Mouse (Mus musculus): ENCODE measurements around the gene Sephs2.

Sephs2 gene

DNA sequence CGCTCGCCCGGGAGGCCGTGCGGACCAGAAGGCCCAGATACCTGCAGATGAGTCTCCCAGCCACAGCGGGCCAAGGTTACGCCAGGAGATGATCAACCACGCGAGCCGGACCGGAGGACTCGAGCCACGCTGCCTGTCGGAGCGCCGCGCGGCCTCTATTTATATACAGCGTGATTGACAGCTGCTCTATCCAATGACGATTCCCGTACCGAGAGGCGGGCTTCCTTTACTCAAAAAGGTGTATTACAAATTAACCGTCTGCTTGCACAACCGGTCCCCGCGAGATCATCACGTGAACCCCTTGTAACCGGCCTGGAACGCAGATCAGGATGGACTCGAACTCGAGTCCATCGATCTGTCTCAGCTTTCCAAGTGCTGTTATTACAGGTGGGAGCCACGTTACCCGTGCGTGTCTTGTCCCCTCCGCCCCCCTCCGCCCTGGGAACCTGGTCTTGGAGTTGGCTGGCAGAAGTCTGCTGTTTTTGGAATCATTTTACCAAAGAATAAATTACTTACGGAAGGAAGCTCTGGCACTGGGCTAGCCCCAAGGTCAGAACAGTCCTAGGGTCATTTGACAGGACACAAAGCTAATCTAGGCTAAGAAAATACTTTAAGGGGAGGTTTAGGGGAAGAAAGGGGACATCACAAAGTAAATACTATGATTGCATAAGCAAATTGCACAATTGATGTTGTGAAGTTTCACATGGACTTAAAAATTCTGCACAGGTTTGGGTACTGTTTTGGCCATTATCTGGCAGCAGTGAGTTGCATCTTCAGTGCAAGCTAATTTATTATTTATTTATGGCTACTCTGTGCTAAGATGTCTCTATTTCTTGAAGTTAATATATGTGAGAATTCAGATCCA lies at the start of gene Sephs2:
TSS of gene Sephs2 (minus strand) at position 131 of the 865 bp plus-strand sequence.
- peak; percentile 93 for ATAC-seq (ENCODE audit: low TSS enrichment)

DNA sequence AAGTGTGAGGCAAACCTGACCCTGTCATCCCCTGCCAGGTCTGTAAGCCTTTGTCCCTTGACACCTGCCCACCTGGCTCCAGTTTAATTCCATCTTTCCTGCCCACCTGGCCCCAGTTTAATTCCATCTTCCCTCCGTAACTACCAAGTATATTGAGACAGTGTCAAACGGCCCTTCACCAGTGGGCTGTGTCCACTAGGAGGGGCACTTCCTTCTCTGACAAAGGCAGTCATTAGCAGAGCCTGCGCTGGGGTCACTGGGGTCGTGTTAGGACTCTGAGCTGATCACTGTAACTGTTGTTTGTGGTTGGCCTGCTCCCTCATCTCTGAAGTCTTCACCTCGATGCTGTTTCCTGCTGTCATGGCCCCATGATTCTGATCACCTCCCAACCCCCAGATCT lies 48.2 kb upstream of the Sephs2 start:
- no peak for ATAC-seq (ENCODE audit: low TSS enrichment)

DNA sequence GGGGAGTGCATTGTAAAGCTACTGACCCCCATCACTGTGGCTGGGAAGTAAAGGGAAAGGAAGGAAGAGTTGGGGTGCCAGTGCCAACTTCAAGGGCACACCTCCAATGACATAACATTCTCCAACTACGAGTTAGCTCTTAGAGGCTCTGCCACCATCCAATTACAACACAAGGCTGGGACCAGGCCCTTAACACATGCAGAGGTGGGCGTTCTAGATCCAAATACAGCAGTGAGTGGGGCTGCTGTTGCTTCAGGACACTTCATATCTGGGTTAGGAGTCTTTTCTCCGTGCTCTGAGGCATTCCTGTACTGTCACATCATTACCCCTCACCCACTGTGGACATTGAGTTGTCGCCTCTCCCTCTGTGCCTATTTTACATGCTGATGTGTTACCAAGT lies 47.3 kb upstream of the Sephs2 start:
- peak; percentile 80; the same call in 1 of the 2 replicates for ATAC-seq (ENCODE audit: low TSS enrichment)

DNA sequence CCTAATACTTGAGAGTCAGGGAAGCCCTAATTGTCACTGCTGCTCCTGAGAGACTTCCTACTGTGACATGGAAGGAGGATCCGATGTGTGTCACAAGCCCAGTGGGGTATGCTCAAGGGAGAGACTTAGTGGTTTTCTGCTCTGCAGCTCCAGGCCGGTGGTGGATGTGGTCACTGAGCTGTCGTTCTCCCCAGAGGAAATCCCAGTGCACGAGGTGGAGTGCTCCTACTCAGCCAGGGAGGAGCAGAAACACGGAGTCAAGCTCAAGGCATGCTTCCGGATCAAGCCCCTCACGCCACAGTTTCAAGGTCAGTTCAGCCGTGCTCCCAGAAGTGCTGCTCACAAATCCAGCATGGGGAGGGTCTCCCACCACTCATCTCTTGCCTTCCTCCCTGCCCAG lies 40.1 kb upstream of the Sephs2 start:
- no peak for ATAC-seq (ENCODE audit: low TSS enrichment)

DNA sequence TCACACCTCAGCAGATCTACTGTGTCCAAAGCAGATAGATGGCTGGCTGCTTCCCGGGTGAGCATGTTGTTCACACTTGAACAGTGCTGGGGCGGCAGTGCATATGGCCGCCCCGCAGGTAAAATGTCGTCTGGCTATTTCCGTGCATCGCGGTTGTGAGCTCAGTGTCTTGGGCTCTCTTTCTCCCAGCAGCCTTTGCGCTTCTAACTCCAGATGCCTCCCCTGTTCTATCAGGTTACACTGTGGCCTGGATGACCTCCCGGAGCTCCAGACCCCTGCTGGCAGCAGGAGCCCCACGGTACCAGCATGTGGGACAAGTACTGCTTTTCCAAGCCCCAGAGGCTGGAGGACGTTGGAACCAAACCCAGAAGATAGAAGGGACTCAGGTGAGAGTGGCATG lies 36.1 kb upstream of the Sephs2 start:
- ATAC-seq (ENCODE audit: low TSS enrichment): no peak

DNA sequence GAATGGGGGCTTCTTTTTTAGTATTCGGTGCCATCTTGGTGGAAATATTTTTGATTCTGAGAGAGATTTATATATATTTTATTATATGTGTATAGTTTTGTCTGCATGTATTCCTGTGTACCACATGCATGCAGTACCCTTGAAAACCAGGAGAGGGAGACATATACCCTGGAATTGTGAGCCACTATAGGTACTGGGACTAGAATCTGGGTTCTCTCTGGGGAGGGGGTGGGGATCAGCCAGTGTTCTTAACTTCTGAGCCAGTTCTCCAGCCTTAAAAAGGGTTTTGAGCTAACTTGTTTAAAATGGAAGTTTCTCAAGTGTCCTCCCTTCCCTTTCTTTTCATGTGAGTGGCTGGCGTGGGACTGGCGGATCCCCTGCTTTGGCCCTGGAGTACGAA lies 35.0 kb upstream of the Sephs2 start:
- peak; percentile 34; the same call in 1 of the 2 replicates for ATAC-seq (ENCODE audit: low TSS enrichment)

DNA sequence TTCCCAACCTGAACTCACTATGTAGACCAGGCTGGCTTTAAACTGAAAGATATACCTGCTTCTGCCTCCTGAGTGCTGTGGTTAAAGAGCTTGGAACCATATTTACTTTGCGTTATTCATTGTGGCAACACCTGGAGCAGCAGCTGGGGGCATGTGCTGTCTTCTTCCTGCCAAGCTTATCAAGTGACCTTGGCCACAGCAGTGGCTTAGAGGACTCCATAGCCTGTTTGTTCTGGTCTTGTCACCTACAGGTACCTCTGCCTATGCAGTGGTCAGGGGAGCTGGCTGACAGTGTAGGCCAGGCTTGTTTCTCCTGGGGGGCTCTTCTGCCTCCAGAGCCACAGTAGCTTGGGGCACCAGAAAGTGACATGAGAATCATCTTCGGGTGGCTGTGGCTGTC lies 34.6 kb upstream of the Sephs2 start:
- no peak for ATAC-seq (ENCODE audit: low TSS enrichment)

DNA sequence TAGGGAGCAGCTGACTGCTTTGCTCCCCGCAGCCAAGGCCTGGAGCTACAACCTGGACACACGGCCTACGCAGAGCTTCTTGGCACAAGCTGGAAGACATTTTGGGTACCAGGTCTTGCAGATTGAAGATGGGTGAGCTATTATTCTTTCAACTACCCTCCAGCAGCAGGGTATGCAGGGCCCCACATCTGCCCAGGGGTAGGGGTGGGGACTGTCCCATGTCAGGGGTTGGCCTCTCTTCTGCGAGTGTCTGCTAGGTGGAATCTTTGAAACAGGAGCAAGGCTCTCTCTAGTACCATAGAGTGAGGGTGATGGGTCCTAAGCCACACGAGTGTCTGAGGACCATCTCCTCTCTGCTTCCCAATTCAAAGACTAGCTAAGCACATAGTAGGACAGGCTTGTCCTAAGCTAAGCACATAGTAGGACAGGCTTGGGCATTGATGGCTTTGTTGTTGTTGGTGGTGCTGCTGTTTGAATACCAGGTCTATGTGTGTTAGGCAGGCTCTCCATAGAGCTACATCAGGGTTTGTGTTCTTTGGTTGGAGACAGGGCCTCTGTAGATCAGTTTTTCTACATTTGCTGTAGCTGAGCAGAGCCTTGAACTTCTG lies 23.8 kb upstream of the Sephs2 start:
- ATAC-seq (ENCODE audit: low TSS enrichment): no peak

DNA sequence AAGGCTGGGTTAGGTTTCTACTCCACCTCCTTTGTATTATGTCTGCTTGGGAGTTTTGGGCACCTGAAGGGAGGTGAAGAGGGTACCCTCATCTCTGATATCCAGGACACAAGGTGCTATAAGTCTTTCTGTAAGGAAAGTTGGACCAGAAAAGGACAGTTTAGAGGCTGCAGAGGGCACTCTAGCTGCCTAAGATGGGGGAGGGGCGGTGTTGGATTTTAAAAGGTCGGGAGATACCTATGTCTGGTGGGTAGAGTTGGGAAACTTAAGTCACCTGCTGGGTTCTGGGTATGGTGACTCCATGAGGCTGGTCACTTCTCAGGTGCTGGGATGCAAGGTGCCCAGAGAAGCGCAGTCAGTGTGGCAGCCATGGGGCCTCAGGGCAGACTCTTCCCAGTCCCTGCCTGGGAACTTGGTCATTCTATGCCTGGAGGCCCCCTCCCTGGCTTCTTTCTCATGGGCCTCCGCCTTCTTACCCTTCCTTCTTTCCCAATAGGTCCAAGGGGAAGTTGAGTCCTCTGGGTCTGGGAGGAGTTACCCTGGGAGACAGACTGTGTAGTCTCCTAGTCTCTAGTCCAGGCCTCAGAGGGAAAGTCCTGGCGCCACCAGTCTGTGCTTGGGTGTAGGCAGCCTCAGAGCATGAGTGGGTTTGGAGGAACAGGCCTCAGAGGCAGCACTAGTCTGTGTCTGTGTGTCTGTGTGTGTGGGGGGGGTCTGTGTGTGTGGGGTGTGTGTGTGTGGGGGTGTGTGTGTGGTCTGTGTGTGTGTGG lies 23.1 kb upstream of the Sephs2 start:
- no peak for ATAC-seq (ENCODE audit: low TSS enrichment)

DNA sequence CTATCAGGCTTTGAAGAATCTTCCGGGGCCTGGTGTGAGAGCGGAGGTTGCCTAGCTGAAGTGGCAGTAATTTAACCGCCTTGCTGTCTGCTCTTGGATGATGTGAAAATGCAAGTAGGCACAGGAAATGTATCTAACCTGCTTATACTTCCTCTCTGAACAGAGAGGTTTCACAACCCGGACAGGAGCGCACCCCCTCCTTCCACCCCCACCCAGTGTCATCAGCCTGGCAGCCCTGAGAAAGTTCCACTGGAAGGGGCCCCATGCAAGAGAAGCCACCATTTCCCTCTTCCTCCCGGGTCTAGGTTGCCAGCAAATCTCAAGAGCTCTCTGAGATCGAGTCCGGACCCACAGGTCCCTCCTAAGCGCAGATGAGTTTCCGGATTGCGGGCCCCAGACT lies 22.2 kb upstream of the Sephs2 start, which contains the start of gene Itgal:
TSS of gene Itgal (plus strand) at position 163 of the 400 bp plus-strand sequence.
- ATAC-seq (ENCODE audit: low TSS enrichment): no peak

DNA sequence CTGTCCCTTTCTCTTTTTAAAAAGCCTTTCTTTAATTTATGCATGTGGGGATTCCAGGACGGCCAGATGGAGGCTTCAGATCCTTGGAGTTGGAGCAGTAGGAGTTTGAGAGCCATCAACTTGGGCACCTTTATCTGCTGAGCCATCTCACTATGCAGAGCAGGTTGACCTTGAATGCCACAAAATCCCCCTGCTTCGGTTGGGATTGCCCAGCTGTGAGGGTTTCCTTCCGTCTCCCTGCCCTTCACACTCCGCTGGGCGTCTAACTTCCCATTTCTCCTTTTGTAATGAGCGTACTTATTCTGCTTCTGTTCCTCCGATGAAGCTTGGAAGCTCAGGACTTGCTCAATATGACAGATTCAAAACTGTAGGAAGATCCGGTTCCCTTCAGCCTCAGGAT lies 16.3 kb upstream of the Sephs2 start:
- ATAC-seq (ENCODE audit: low TSS enrichment): no peak

DNA sequence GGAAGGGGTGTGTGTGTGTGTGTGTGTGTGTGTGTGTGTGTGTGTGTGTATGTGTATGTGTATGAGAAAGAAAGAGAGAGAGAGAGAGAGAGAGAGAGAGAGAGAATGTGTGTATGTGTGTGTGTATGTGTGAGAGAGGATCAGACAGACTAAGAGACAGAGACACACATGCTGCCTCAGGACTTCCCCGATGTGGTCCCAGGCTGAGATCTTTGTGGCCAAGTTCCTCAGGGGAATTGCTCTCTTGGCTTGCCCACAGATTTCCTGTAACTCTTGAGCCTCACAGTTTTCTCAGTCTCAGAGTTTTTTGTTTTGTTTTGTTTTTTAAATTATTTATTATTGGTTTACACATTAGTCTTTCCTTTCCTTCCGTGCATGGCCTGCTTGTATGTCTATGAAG lies 15.5 kb upstream of the Sephs2 start:
- ATAC-seq (ENCODE audit: low TSS enrichment): no peak

DNA sequence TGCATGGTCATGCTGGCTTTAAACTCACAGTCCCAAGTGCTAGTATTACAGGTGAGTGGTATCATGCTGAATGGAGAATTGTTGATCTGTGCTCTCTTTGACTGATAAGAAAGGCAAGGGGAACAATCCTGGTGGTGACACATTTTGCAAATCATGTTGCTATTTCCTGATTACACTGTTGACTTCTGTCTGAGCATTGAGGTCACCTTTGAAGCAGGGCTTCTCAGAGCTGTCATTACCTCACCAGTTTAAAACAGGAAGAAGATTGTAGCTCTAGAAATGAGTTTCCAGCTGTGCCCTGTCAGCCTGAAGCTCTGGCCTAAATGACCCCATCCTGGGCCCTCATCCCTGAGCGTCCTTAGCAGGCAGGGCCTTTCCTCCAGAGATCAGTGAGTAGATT lies 14.1 kb upstream of the Sephs2 start:
- no peak for ATAC-seq (ENCODE audit: low TSS enrichment)

DNA sequence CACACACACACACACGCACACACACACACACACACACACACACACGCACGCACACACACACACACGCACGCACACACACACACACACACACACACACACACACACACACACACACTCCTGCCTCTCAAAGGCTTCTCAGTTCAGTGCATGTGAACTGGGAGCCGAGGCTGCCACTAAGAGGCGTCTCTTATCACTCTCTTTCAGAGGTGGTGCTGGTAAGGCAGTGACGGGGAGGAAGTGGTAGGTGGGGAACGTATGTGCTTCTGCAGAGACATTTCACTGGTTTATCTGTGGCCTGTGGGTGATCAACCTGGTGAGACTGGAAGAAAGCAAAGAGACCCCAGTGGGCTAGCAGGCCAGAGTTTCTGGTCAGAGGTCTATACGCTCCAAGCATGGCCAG lies 11.3 kb upstream of the Sephs2 start:
- ATAC-seq (ENCODE audit: low TSS enrichment): no peak

DNA sequence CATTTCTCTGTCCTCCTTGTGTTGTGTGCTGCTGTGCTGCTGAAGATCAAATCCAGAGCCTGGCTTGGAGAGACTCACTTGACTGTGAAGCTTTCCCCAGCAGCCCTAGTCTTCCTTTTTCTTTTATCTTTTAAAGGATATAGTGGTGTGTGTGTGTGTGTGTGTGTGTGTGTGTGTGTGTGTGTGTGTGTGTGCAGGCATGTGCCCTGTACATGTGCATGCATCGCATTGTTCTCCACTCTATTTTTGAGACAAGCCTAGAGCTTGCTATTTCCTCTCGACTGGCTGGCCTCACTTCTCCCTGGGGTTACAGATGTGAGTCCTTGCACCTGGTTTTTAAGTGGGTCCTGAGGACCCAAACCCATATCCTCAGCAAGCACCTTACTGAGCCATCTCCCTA lies 8.3 kb upstream of the Sephs2 start:
- no peak for ATAC-seq (ENCODE audit: low TSS enrichment)

DNA sequence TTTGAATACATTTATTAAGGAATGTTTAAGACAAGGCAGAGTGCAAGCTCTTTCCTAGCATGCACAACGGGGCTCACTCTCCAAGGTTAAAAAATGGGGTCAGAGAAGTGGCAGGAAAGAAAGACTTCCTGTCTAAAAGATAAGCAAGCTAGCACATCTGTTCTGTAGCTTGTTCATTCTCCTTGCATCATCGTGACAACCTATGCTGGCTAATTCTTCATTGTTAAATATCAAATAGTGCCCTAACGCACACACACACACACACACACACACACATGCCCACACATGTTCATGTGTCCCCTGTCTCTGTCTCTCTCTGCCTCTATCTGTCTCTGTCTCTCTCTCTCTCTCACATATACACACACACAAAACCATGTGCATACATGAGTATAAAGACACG lies 7.3 kb upstream of the Sephs2 start:
- ATAC-seq (ENCODE audit: low TSS enrichment): no peak

DNA sequence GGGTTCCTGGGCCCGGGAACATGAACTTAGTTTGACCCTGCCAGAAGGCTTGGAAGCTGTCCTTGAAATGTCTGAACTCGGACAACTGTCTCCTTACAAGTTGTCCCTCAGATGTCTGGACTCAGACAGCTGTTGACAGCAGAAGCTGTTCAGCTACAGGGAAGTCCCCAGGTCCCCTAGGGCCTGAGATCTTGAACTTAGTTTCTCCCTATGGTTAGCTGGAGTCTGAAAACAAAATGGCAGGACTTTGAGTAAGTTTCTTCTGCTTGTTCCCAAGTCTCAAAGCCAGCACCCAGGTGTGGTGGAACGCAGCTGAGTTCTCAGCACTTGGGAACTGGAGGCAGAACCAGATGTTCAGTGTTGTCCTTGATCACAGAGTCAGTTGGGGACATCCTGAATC lies 6.2 kb upstream of the Sephs2 start:
- ATAC-seq (ENCODE audit: low TSS enrichment): no peak

DNA sequence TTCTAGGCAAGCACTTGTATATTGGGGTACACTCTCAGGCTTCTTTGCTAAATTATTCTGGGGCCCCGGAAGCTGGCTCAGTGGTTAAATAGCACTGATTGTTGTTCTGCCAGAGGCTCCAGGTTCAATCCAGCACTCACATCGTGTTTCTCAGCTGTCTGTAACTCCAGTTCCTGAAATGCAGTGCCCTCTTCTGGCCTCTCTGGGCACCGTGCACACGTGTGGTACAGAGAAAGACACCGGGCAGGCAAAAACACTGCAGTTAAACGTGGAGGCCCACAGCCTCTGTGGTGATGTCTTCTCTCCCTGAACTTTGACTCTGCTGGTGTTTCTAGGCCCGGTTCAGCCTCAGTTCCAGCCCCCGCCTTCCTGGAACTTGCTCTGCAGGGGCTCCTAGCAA lies 4.5 kb upstream of the Sephs2 start:
- ATAC-seq (ENCODE audit: low TSS enrichment): no peak

DNA sequence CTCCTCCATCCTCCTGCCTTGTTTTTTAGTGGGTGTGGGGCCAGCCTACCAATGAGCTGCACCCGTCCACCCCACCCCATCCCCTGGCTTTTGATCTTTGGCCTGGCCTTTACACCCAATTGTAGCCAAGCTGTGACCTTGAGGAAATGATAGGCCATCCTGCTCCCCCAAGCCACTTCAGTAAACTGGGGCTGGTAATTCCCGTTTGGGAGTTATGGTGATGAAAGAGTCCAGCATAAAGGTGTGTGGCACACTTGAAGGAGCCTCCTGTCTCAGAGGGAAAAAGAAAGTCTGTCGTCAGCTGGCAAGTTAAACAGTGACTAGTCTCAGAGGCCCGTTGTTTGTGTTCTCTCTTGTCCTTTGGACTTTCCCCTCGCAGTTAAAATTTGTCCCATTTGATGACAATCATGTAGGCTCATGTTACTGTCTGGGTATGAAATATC lies 2.7 kb upstream of the Sephs2 start:
- ATAC-seq (ENCODE audit: low TSS enrichment): no peak

DNA sequence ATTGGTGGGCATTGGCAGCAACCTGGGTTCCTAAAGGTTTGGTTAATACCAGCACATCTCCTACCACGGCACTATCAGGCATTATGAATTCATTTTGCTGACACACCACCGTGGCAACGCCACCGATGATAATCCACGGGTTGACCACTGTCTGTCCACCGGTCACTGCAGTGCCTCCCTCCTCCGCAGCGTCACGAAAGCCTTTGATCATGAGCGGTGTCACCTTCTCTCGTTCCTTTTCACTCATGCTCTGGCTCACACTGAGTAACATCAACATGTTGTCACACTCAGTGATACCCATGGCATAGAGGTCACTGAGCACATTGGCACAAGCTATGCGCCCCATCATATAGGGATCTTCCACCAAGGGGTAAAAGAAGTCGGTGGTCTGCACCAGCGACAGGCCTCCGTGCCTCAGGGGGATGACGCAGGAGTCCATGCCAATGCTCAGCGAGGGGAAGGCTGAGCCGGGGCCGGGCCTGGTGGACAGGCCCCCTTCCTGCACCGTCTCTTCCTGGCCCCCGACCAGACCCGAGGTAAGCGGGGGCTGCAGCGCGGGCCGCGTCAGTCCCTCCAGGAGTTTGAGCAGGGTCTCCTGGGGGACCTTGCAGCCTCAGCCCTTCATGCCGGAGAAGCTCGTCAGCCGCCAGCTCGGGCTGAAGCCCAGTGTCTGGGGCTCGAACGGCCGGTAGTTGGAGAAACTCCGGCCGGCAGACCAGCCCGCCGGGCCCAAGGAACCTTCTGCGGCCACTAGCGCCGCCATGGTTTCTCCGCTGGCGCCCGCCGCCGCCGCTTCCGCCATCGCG lies 534 bp downstream of the Sephs2 start:
- peak; percentile 64 for ATAC-seq (ENCODE audit: low TSS enrichment)

DNA sequence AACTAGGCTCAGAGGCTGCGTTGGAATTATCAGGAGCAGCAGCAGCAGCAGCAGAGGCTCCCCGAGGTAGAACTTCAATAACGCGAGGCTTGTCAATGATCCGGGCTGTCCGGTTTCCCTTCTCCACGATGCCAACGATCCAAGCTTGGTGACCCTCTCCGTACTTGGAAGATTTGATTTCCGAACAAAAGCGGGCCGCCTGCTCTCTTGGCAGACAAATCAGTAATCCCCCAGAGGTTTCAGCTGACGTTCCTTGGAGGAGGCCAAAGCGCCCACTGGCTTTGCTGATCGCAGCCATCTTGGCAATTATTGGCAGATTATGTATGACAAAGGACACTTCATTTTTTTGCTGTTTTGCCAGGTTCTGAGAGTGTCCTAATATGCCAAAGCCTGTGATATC lies 1.3 kb downstream of the Sephs2 start:
- ATAC-seq (ENCODE audit: low TSS enrichment): no peak

DNA sequence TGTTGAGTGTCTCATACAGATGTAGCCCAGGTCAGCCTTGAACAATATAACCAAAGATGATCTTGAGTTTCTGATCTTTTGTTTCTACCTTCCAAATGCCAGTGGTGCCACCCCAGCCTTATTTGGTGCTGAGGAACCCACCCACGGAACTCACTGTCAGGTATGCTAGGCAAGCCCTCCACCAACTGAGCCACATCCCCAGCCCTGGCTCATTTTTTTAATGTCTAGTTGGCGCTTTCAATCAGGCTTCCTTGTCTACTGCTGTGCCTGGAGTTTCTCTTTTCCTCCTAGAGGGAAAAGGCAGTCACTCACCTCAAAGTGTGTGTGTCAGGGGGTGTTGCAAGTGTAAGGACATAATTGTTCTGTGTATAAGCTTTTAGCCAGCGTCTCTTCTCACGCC lies 2.8 kb downstream of the Sephs2 start:
- ATAC-seq (ENCODE audit: low TSS enrichment): no peak

All from frontal cortex, adult (tissue).